Mouse (Mus musculus): ENCODE measurements around the gene Gm10135. TPM values are rescaled to one million over a fixed set of nuclear protein-coding genes. Genes with fewer than 3 reads are reported as not detected.

Gene Gm10135
- not detected in 2 replicates for polyA plus RNA-seq (2012; rRNA removed)

GRCm38 (mm10) chr5:72974602-72975001, at the start of gene Gm10135:
Gene Gm10135, minus strand, starts transcription at chr5:72974702.

GRCm38 (mm10) chr5:73006784-73007581, 32.5 kb upstream of the Gm10135 start, which contains the start of gene Slc10a4:
Gene Slc10a4, plus strand, starts transcription at chr5:73006883.

Other genes starting within 250 kb of the Gm10135 start
- 0.08 and 0.09 TPM in 2 replicates for gene Txk, start 221.9 kb downstream of the Gm10135 start, polyA plus RNA-seq (2012; rRNA removed)
- gene Tec, start 106.2 kb downstream of the Gm10135 start, polyA plus RNA-seq (2012; rRNA removed): 3.7 and 4.1 TPM in 2 replicates
- 23.3 and 26.9 TPM in 2 replicates for gene Slain2, start 60.4 kb downstream of the Gm10135 start, polyA plus RNA-seq (2012; rRNA removed)
- gene Slc10a4, start 32.2 kb upstream of the Gm10135 start, polyA plus RNA-seq (2012; rRNA removed): 14.9 and 16.8 TPM in 2 replicates

All from central nervous system, embryonic 18 days (tissue).